Mouse (Mus musculus) inflammation-experienced regulatory T-cells, adult 16 weeks (primary cell): ENCODE measurements around the gene Scgb2b3. TPM values are rescaled to one million over a fixed set of nuclear protein-coding genes. Genes with fewer than 3 reads are reported as not detected.

Experiments
- polyA plus RNA-seq: library from polyadenylated mRNA; unstranded; fragments of 100-300 nt; shearing (Covaris generic); gene quantifications from one replicate; pipeline ENCODE4 v1.2.1, GENCODE M21; 2017

Scgb2b3 gene
- not detected for polyA plus RNA-seq

GRCm38 (mm10) chr7:31362022-31362560, at the start of gene Scgb2b3:
Gene Scgb2b3 (minus strand): TSS chr7:31362072.

GRCm38 (mm10) chr7:31375292-31375691, 13.4 kb upstream of the Scgb2b3 start, which contains the start of gene Scgb1b3:
Gene Scgb1b3 (plus strand): TSS chr7:31375592.

Other genes with a start within 250 kb of the Scgb2b3 start
- 15.9 TPM for gene Hpn, start 246.8 kb downstream of the Scgb2b3 start, polyA plus RNA-seq
- not detected for gene Scn1b, start 235.1 kb downstream of the Scgb2b3 start, polyA plus RNA-seq
- gene Gramd1a, start 206.2 kb downstream of the Scgb2b3 start, polyA plus RNA-seq, result 297 TPM
- gene Scgb2b2, start 71.6 kb downstream of the Scgb2b3 start, polyA plus RNA-seq, result not detected
- not detected for gene Scgb1b2, start 70.3 kb downstream of the Scgb2b3 start, polyA plus RNA-seq
- not detected for gene Scgb1b3, start 13.5 kb upstream of the Scgb2b3 start, polyA plus RNA-seq